Mouse (Mus musculus): ENCODE measurements around the gene Mrpl52.

The Mrpl52 gene

DNA sequence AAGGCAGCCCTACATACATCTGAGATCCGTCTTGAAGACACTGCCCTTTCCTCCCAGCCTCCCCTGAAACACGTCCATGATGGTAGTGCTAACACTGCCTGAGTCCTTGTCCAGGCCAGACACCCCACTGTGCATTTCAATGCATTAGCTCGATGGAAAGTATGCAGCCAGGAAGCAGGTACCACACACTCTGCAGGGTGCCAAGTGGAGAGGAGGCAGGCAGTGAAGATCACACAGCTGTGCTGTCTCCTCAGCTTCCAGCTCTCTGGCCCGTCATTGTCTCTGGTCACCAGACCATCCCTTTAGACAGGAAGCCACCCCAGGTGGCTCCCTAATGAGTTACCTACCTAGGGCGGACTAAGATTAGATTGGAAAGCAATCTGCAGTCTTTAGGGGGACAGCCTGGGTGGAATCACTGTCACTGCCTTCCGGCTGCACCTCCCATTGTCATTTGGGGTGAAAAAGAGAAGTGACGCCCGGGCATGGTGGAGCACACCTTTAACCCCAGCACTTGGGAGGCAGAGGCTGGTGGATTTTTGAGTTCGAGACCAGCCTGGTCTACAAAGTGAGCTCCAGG lies 14.6 kb upstream of the Mrpl52 start:
- DNase-seq, result no peak

DNA sequence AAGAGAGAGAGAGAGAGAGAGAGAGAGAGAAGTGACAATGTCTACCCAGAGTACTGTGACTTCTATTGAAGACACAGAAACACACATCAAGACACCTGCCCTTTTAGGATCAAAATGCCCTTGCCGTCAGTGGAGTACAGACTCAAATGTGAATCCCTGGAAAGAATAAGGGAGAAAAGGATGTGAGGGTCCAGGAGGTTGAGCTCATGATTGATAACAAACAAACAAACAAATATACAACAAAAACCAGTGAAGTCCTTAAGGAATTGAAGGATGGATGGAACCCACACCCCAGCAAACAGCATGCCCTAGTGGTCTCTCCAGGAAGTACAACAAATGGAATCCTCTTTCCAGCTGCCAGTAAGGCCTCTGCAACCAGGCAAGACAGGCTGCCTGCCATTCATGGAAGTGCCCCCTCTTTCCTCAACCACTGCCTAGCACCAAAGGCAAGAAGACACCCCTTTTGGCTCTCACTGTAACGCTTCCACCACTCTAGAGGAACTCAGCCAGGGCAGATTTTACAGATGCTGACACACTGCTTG lies 14.0 kb upstream of the Mrpl52 start:
- peak; percentile 44 to 78 for DNase-seq

DNA sequence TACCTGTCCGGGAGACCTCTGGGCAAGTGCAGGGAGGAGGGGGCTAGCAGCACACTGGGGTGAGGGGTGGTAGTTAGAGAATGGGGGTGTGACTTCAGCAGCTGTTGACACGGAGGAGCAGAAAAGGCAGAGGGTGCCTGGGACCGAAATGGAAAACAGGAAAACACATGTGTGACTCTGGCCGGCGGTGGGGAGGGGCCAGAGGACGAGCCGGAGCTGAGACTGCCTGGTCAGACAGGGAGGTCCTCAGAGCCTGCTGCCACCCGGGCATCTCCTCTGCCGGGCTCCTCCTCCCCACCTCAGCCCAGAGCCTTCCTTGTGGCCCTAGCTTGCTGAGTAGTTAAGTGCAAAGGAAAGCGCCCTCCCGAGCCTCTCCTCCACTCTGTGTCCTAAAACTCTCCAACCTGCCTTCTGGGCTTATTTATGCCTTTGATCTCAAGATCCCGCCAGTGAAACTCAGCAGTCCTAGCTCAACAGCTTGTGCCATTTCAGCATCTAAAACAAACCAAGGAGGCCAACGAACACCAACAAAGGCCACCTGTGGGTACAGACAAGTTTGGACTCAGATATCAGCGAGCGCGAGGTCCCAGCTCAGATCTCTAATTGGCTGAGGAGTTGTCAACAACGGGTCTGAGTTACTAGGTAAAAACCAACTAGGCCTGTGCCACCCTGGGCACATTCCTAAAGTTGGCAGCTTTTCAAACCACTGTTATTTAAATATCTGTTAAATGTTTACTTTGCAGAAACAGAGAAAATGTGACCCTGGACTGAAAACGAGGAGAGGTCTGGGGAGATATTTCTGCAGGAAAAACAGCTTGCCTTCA lies 12.6 kb upstream of the Mrpl52 start:
- peak; percentile 61 to 76 for DNase-seq

DNA sequence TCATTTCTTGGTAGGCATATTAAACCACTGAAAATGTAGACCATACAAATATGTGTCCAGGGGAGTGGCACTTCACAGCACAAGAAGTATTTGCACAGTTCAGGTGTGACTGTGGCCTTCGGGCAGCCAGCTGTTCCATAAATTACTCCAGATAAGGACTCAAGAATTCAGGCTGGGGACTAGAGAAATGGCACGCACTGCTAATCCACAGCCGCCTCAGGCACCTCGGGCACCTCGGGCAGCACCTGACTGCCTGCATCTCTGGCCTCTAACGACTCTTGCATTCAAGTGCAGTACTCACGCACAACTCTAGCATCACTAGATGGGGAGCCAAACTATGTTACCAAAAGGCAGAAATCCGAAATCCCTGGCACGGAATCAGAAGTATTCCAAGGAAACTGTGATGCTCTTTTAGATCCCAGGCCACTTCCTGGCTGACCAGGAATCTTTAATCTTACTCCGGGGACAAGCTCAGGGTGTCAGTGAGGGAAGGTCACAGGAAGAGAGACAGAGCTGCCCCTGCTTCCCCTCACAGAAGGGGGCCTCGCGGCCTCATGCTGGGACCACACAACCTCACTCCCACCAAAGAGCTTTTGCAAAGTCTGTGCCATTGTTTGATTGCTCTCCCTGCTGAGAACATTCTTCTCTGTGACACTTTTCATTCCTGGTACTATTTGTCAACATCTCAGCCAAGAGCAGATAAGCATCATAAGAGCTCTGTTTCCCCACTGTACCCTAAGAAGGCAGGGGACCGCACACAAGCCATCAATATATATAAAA lies 11.3 kb upstream of the Mrpl52 start:
- DNase-seq, result peak in 1 of 2 experiments; percentile 67

DNA sequence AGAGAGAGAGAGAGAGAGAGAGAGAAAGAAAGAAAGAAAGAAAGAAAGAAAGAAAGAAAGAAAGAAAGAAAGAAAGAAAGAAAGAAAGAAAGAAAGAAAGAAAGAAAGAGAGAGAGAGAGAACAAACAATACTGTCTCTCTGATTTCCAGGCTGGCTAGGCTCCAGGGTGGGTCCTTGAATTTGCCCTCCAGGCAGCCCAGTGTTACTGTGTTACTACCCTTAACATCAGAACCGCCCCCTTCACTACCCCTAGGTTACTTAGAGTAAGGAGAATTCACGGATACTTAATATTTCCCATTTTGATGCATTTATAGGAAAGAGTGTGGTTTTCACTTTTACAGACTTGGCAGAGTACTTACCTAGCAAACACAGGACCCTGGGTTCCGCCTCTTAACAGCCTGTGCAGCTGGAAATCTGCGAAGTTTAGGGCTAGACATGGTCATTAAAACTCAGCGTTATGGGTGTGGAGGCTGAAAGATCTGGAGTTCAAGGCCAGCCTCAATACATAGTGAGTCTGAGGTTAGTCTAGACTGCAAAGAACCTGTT lies 10.4 kb upstream of the Mrpl52 start:
- DNase-seq, result no peak

DNA sequence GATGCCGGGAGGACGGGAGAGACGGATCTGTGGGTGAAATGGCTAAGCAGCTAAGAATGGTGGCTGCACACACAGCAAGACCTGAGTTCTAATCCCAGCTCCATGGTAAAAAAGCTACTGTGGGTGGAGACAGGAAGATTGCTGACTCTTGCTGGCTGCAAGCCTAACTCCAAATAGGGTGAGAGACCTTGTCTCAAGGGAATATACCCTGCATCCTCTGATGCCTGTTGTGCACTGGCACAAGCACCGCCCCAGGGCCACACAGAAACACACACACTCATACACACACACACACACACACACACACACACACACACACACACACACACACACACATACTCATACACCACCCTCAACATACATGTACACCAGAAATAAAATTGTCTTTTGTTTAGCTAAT lies 9.9 kb upstream of the Mrpl52 start:
- DNase-seq, result no peak

DNA sequence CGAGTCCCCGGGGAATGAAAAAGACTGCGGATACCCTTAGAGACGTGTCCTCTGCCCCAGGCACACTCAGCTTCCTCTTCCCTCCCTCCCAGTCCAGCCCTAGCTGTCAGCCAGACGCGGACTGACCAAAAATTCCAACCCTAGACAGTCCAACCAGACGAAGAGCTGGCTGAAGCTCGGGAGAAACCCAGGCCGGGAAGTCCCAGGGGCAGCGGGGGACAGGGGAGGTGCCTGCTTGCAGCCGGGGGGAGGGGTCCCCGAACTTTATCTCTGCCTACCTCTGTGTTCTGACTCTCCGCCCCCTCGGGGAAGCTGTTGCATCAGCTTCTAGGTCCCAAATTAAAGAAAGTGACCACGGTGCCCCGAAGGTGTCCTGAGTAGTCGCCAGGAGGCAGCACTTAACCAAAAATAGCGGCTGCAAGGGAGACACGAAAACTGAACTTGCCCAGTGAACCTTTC lies 9.1 kb upstream of the Mrpl52 start, which contains the start of gene Slc7a7:
TSS of gene Slc7a7 (minus strand) at position 158 of the 459 bp plus-strand sequence.
- peak; percentile 59 to 63 for DNase-seq

DNA sequence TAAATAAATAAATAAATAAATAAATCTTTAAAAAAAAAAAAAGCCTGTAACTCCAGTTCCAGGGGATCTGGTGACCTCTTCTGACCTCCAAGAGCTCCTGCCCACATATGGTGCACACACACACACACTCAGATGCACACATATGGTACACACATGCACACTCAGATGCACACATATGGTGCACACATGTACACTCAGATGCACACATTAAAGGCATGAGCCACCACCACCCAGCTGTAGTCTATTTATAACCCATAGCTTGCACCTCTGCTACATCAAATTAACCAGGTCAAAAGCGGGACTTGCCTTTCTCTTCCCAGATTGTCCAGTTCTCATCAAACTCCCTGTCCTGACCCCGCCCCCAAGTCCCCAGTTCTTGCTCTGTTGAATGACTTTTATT lies 5.7 kb upstream of the Mrpl52 start:
- no peak for DNase-seq

DNA sequence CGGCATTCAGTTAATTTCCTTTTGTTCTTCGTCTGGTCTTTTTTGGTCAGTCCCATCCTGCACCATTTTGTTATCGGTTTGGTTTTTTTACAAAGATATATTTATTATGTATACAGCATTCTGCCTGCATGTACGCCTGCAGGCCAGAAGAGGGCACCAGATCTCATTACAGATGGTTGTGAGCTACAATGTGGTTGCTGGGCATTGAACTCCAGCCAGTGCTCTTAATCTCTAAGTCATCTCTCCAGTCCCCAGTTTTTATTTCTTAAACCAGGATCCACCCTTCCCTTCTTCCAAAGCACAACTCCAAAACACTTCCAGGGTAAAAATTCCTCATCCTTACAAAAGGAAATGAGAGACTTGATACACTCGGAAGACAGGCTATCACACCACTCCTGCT lies 3.3 kb upstream of the Mrpl52 start:
- DNase-seq, result peak in 1 of 2 experiments; percentile 53

DNA sequence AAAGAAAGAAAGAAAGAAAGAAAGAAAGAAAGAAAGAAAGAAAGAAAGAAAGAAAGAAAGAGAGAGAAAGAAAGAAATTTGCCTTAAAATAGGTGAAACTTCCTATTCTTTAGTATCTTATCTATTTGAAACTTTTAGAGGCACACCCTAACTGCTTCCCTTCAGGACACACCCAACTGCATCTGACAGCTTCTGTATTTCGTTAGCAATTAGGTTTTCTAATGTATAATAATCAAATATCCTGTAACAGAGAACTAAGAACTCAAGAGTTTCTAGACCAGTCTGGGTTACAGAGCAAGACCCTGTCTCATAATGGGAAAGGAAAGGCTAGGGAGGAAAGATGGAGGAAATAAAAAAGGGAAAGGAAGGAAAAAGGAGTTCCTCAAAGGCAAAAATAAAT lies 2.1 kb upstream of the Mrpl52 start:
- DNase-seq, result no peak

DNA sequence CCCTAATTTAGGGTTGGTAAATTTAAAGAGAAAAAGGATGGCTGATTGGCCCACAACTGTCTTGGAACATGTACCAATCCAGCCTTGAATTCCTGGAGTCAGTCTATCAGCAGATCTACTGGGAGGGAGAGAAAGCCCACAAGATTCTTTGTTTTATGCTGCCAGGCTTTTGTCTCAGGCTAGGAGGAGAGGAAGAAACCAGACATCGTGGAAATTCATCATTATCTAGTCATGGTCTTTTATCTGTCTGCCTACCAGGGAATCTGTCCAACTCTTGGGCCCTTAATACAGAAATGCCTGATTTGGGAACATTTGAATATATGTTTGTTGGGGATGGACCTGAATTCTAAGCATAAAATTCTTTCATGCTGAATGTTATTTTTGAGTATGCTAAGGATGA lies 1.2 kb upstream of the Mrpl52 start:
- no peak for DNase-seq

DNA sequence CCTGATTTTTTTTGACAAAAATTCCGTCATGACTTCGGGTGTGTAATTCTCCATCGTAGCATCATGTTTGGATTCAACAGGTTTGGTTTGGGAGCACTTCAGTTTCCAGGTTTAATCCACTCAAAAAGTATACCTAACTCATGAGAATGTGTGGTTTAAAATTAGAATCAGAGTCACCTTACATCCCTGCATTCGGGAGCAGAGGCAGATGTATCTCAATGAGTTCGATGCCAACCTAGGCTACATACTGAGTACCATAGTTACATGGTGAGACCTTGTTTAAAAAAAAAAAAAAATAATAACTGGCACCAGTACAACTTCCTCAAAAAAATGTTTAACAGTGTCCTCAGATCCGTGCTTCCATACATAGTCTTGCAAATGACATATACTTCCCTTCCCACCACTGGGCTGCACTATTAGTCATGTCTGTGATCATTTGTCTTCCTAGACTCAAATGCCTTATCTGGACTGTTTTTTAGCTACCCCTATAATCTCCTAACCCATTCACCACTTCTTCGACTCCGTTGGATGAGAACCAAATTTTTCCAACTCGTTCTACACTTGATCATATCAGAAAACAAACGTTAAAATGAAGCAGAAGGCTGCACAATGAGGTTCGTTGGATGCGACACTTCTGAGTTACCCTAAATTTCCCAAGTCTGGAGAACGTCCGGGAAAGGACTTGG lies 563 bp upstream of the Mrpl52 start:
- DNase-seq, result no peak

DNA sequence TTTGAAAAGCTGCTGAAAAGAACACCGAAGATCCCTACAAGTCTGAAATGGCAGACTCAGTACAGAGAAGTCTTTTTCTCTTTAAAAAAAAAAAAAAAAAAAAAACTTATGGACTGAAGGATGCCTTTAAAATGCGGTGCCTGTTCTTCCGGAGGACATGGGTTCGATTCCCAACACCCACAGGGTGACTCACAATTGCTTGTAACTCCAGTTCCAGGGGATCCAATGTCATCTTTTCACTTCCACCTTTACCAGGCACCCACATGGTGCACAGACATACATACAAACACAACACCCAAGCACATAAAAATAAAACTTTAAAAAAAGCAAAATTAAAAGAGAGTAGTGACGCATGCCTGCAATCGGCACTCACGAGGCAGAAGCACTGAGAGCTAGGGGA lies 987 bp downstream of the Mrpl52 start:
- DNase-seq, result no peak

DNA sequence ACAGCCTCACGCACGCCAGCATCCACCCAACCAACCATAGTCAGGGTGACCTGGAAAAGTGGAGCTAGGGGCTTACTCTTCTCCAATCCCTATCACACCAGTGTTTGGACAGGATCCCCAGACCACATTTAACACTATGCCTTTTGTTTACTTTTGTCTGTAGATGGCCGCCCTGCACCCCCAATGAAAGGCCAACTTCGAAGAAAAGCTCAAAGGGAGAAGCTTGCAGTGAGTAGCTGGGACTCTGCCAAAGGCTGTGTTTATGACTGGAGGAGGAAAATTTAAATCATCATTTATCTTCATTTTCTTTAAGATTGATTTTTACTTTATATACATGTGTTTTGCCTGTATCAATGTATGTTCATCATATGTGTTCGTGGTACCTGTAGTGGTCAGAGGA lies 1.7 kb downstream of the Mrpl52 start:
- no peak for DNase-seq

DNA sequence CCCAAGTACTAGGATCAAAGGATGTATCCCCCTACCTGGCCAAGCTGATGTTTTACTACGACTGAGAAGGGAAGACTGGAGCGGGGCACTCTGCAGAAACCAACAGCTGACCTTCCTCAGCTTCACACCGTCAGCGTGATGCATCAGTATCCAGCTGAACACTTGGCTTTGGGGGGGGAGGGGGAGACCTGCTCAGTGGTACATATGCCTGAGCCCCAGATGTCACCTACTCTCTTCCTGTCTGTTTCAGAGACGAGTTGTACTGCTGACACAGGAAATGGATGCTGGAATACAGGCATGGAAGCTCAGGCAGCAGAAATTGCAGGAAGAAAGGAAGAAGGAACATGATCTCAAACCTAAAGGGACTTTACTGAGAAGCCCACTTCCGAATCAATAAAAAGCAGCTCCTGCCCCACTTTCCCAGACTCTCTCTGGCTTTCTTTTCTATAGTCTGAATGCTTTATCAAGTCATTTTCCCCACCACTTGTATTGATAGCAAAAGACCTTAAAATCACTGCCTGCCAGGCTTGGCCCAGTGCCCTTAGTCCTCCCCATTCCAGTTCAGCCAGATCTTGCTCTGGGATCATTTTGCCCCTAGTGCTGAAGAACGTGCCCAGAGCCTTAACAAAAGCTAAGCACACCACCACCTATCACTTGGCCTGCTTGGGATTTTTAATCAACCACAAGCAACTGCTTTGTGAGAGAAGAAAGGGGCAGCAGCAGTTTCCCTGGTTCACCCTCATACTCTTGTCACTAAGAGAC lies 2.8 kb downstream of the Mrpl52 start:
- DNase-seq, result no peak

DNA sequence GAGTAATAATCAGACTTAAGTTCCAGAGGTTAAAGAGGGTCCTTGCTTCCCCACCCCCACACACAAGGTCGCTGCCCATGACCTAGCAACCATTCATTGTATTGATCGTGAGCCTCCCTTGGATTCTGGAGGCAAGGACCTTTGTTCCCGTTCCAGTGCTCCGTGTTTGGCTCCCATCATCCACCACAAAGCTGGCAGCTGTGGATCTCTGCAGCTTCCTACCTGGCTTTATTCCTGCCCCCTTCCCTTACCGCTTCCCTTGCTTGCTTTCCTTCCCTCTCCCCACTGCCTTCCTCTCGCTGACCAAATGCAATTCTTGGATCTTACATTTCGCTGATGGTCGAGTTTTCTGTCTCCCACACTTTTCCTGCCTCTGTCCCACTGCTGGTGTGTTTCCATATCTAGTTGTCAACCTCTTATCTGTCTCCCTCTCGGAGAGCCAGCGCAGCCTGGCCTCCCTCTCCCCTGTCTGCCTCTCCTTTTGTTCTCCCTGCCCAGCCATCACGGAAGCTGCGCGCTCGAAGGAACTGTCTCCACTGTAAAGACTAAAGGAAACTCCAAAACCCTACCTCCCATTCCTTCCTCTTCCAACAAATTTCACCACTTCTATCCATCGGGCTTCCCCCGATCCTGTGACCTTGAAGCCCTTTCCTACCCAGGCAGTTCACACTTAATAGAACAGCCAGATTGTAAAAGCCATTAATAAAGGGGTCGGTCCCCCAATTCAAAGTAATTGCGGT lies 3.9 kb downstream of the Mrpl52 start:
- DNase-seq, result no peak

DNA sequence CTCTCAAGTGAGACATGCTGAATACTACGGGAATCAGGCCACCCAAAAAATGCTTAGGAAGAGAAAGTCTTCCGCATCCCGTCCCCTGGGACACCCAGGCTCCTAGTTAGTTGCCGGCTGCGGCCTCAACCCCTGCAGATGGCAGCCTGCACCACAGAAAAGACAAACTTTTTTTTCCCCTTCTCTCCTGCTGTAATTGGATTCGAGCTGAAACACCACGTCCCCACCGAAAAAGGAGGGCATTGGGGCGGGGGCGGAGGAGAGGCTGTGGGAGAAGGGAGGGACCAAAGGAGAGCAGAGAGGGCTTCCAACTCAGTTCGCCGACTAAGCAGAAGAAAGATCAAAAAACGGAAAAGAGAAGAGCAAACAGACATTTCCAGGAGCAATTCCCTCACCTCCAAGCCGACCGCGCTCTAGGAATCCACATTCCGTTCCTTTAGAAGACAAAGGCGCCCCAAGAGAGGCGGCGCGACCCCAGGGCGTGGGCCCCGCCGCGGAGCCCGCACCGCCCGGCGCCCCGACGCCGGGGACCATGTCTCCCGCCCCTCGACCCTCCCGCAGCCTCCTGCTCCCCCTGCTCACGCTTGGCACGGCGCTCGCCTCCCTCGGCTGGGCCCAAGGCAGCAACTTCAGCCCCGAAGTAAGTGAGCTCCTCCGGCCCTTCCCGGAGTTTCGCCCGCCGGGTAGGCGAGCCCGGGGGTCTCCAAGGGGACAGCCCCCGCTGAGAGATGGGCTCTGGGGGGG lies 4.8 kb downstream of the Mrpl52 start, which contains the start of gene Mmp14:
TSS of gene Mmp14 (plus strand) at position 279 of the 744 bp plus-strand sequence.
- DNase-seq, result peak; percentile 85 to 90

DNA sequence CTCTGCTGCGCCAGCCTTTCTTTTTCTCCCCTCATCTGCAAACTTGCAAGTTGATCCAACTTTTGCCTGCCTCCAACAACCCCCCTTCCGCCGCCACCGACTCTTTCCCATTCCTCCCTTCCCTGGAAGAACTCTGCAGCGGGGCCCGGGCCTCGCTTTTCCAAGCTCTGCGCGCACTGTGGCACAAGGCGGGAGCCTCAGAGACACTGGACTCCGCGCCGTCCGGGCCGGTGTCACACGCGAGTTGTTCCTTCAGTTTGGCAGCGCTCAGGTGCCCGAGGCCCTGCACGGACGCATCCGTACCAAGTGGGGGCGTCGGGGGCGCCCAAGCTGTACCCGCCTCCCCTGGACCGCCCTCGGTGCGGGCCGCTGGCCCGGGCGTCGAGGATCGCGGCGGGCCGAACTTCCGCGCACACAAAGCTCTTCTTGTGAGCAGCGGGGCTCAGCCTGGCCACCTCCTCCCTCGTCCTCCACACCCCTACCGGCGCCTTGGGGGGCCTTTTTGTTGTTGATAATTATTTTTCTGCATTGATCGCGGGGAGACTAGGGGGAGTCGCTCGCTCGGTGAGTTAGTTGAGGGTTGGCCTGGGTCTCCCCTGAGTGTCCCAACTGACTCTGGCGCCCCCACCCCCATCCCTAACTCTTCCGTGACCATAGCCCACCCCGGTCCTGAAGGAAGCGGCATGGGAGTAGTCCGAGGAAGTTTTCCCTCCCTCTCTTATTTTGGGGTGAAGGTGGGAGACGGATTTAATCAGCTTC lies 5.5 kb downstream of the Mrpl52 start:
- DNase-seq, result peak; percentile 75 to 83
